Mouse (Mus musculus): Measurements from ENCODE around the gene Nalcn.
A peak's percentile ranks its signal among the peaks of the same experiment; 100 is the strongest.

GRCm38 (mm10) chr14:123661091-123661491 is 34.1 kb upstream of the Nalcn start:
- TF ChIP-seq CTCF (IDR thresholded peaks at IDR 0.05; ENCODE audit: low read depth), result peak; percentile 50
- TF ChIP-seq EP300 (IDR thresholded peaks at IDR 0.05; ENCODE audit: low read depth), result no peak

Measured in liver, embryonic 14.5 days (tissue).